Mouse (Mus musculus) liver, embryonic 12.5 days (tissue): ENCODE measurements around the gene Lpcat4. TPM values are rescaled to one million over a fixed set of nuclear protein-coding genes. Genes with fewer than 3 reads are reported as not detected.
A peak's percentile ranks its signal among the peaks of the same experiment; 100 is the strongest.

Source experiments
- ATAC-seq: fragments of 200-750 bp; cut with Nextera tagmentation; 2 replicates; pipeline ENCODE4 v1.8.0; 2017; ENCODE audit warnings: moderate number of reproducible peaks, mild to moderate bottlenecking, moderate library complexity
- H3K27ac ChIP-seq: fragments of 300-500 bp; sonication (generic); 2 replicates; pipeline ENCODE4 v1.5.1; 2016; ENCODE audit warnings: mild to moderate bottlenecking
- H3K27me3 ChIP-seq: fragments of 300-500 bp; sonication (generic); replicated peaks from 2 replicates; pipeline ENCODE4 v1.6.1; 2016; ENCODE audit warnings: mild to moderate bottlenecking, moderate library complexity
- H3K36me3 ChIP-seq: fragments of 300-500 bp; sonication (generic); 2 replicates; pipeline ENCODE4 v1.6.1; 2016; ENCODE audit warnings: mild to moderate bottlenecking, moderate library complexity
- H3K4me1 ChIP-seq: fragments of 300-500 bp; sonication (generic); 2 replicates; pipeline ENCODE4 v1.6.1; 2016
- H3K4me2 ChIP-seq: fragments of 300-500 bp; sonication (generic); 2 replicates; pipeline ENCODE4 v1.6.1; 2016; ENCODE audit warnings: mild to moderate bottlenecking, moderate library complexity
- H3K4me3 ChIP-seq: fragments of 300-500 bp; sonication (generic); 2 replicates; pipeline ENCODE4 v1.5.1; 2016; ENCODE audit warnings: mild to moderate bottlenecking, moderate library complexity
- H3K9ac ChIP-seq: fragments of 300-500 bp; sonication (generic); 2 replicates; pipeline ENCODE4 v1.6.1; 2016; ENCODE audit warnings: mild to moderate bottlenecking, moderate library complexity
- H3K9me3 ChIP-seq: fragments of 300-500 bp; sonication (generic); replicated peaks from 2 replicates; pipeline ENCODE4 v1.6.1; 2016; ENCODE audit warnings: mild to moderate bottlenecking, moderate library complexity
- WGBS: fragments of 180-500 bp; shearing (Covaris S2); methylation state at CpG from one replicate; pipeline ENCODE4 v1.1.7; 2016; ENCODE audit not compliant: insufficient replicate concordance; 5-methylcytosine and 5-hydroxymethylcytosine counted together
- polyA plus RNA-seq: library from polyadenylated mRNA; unstranded; fragments of >200 nt; fragmentation: Nextera tagmentation; extraction: Ambion mirVana; gene quantifications from 2 replicates; pipeline ENCODE4 v1.2.1, GENCODE M21; 2016

The Lpcat4 gene
- polyA plus RNA-seq, 1 experiment from 2014 or later, result 5.9 TPM

GRCm38 (mm10) chr2:112239935-112240721 lies 860 bp downstream of the Lpcat4 start:
- H3K9ac ChIP-seq, result peak overlapping the region; percentile 87
- ATAC-seq, result peak; percentile 25
- H3K27ac ChIP-seq, result peak overlapping the region; percentile 88; the same call in 1 of the 2 replicates
- H3K9me3 ChIP-seq, result no peaks in the 10 kb centered on the region
- peak overlapping the region; percentile 99 for H3K4me2 ChIP-seq
- no peaks in the 10 kb centered on the region; the same call in 1 of the 2 replicates for H3K27me3 ChIP-seq
- under 1% methylated on average over 28 of the region's 28 CpGs for WGBS
- H3K36me3 ChIP-seq, result no peaks in the 10 kb centered on the region
- H3K4me3 ChIP-seq, result peak overlapping the region; percentile 91
- peaks cover 23% of the 10 kb centered on the region for H3K4me1 ChIP-seq

GRCm38 (mm10) chr2:112241787-112242186 lies 2.5 kb downstream of the Lpcat4 start:
- Histone ChIP-seq H3K4me2 (no peak overlapping the region), H3K4me3 (no peak overlapping the region), H3K9me3 (no peaks in the 10 kb centered on the region), H3K27ac (no peak overlapping the region), H3K27me3 (no peaks in the 10 kb centered on the region; the same call in 1 of the 2 replicates), H3K9ac (no peak overlapping the region), H3K36me3 (peaks cover 6% of the 10 kb centered on the region; the same call in 1 of the 2 replicates), H3K4me1 (peaks cover 23% of the 10 kb centered on the region)
- 82% methylated on average over 14 of the region's 14 CpGs for WGBS
- no peak for ATAC-seq

- ATAC-seq, result no peak
- Histone ChIP-seq H3K4me1 (peaks cover 4% of the 10 kb centered on the region), H3K36me3 (peaks cover 6% of the 10 kb centered on the region; the same call in 1 of the 2 replicates), H3K4me2 (no peak overlapping the region), H3K9ac (no peak overlapping the region), H3K27ac (no peak overlapping the region), H3K4me3 (no peak overlapping the region), H3K27me3 (no peaks in the 10 kb centered on the region; the same call in 1 of the 2 replicates), H3K9me3 (no peaks in the 10 kb centered on the region)
- 85% methylated on average over 5 of the region's 5 CpGs for WGBS
Measured at GRCm38 (mm10) chr2:112245307-112245706, 6.0 kb downstream of the Lpcat4 start.

GRCm38 (mm10) chr2:112246193-112246592 lies 6.9 kb downstream of the Lpcat4 start:
- Histone ChIP-seq H3K4me1 (no peaks in the 10 kb centered on the region), H3K27ac (no peak overlapping the region), H3K9me3 (no peaks in the 10 kb centered on the region), H3K27me3 (no peaks in the 10 kb centered on the region), H3K4me2 (no peak overlapping the region), H3K9ac (no peak overlapping the region), H3K36me3 (peaks cover 6% of the 10 kb centered on the region; the same call in 1 of the 2 replicates), H3K4me3 (no peak overlapping the region)
- no peak for ATAC-seq
- 85% methylated on average over 6 of the region's 6 CpGs for whole genome bisulfite sequencing

- WGBS, result 54% methylated on average over 10 of the region's 10 CpGs
- no peak overlapping the region for H3K4me3 ChIP-seq
- no peak for ATAC-seq
Measured at GRCm38 (mm10) chr2:112247323-112247722, 8.1 kb downstream of the Lpcat4 start.

GRCm38 (mm10) chr2:112249780-112250453 lies 10.6 kb downstream of the Lpcat4 start:
- Histone ChIP-seq H3K4me3 (no peak overlapping the region), H3K9ac (no peak overlapping the region), H3K4me1 (no peaks in the 10 kb centered on the region), H3K27me3 (peaks cover 6% of the 10 kb centered on the region; the same call in 1 of the 2 replicates), H3K9me3 (no peaks in the 10 kb centered on the region), H3K36me3 (peaks cover 6% of the 10 kb centered on the region; the same call in 1 of the 2 replicates), H3K4me2 (no peak overlapping the region), H3K27ac (no peak overlapping the region)
- 79% methylated on average over 10 of the region's 10 CpGs for WGBS
- no peak for ATAC-seq

More at GRCm38 (mm10) chr2:112247323-112247722, 8.1 kb downstream of the Lpcat4 start:
- no peaks in the 10 kb centered on the region for H3K27me3 ChIP-seq
- no peak overlapping the region for H3K9ac ChIP-seq
- no peak overlapping the region for H3K27ac ChIP-seq
- no peaks in the 10 kb centered on the region for H3K4me1 ChIP-seq
- peaks cover 6% of the 10 kb centered on the region; the same call in 1 of the 2 replicates for H3K36me3 ChIP-seq
- H3K9me3 ChIP-seq, result no peaks in the 10 kb centered on the region
- no peak overlapping the region for H3K4me2 ChIP-seq

- H3K36me3 ChIP-seq, result no peaks in the 10 kb centered on the region
- ATAC-seq, result no peak
- H3K4me3 ChIP-seq, result no peak overlapping the region
- no peak overlapping the region for H3K9ac ChIP-seq
- WGBS, result 49% methylated on average over 7 of the region's 7 CpGs
- H3K27me3 ChIP-seq, result peaks cover 6% of the 10 kb centered on the region; the same call in 1 of the 2 replicates
- no peaks in the 10 kb centered on the region for H3K9me3 ChIP-seq
- no peak overlapping the region for H3K27ac ChIP-seq
- no peaks in the 10 kb centered on the region for H3K4me1 ChIP-seq
- H3K4me2 ChIP-seq, result no peak overlapping the region
Measured at GRCm38 (mm10) chr2:112254675-112255515, 15.6 kb downstream of the Lpcat4 start.

GRCm38 (mm10) chr2:112259241-112259962 lies 20.1 kb downstream of the Lpcat4 start, which contains the start of gene Nutm1:
Gene Nutm1 (minus strand): TSS chr2:112259291.
- Histone ChIP-seq H3K4me2 (no peak within 1 kb of the TSS), H3K36me3 (peaks cover 4% of the 10 kb centered on the region; the same call in 1 of the 2 replicates), H3K9me3 (no peaks in the 10 kb centered on the region), H3K9ac (no peak within 1 kb of the TSS), H3K27me3 (no peaks in the 10 kb centered on the region), H3K4me1 (peaks cover 20% of the 10 kb centered on the region), H3K27ac (no peak within 1 kb of the TSS), H3K4me3 (no peak within 1 kb of the TSS)
- ATAC-seq, result no peak
- 64% methylated on average over 10 of the region's 10 CpGs for WGBS

- under 1% methylated on average over 36 of the region's 36 CpGs for WGBS
- Histone ChIP-seq H3K4me1 (peaks cover 38% of the 10 kb centered on the region), H3K36me3 (peaks cover 4% of the 10 kb centered on the region; the same call in 1 of the 2 replicates), H3K9me3 (no peaks in the 10 kb centered on the region), H3K27ac (peak within 1 kb of the TSS; percentile 69), H3K4me3 (peak within 1 kb of the TSS; percentile 65), H3K9ac (peak within 1 kb of the TSS; percentile 54), H3K27me3 (no peaks in the 10 kb centered on the region), H3K4me2 (peak within 1 kb of the TSS; percentile 91)
- ATAC-seq, result peak; percentile 46
Measured at GRCm38 (mm10) chr2:112261748-112262653, 22.7 kb downstream of the Lpcat4 start, which contains the start of gene Nop10. Gene Nop10 (plus strand): TSS chr2:112261926.

GRCm38 (mm10) chr2:112262779-112263295 lies 23.6 kb downstream of the Lpcat4 start:
- WGBS, result 20% methylated on average over 4 of the region's 4 CpGs
- ATAC-seq, result peak; percentile 19; the same call in 1 of the 2 replicates

More at GRCm38 (mm10) chr2:112262779-112263295, 23.6 kb downstream of the Lpcat4 start:
- Histone ChIP-seq H3K27me3 (no peaks in the 10 kb centered on the region), H3K27ac (peak overlapping the region; percentile 69), H3K4me2 (peak overlapping the region; percentile 91), H3K36me3 (peaks cover 4% of the 10 kb centered on the region; the same call in 1 of the 2 replicates), H3K4me3 (peak overlapping the region; percentile 65), H3K9ac (peak overlapping the region; percentile 54), H3K9me3 (no peaks in the 10 kb centered on the region), H3K4me1 (peaks cover 46% of the 10 kb centered on the region)
